Mouse (Mus musculus) neural tube, embryonic 15.5 days (tissue): Measurements from ENCODE around the gene Minpp1. TPM values are rescaled to one million over a fixed set of nuclear protein-coding genes. Genes with fewer than 3 reads are reported as not detected.

ENCODE experiments used
- ATAC-seq: fragments of 200-750 bp; cut with Nextera tagmentation; 2 replicates; pipeline ENCODE4 v1.8.0; 2017; ENCODE audit warnings: mild to moderate bottlenecking, moderate TSS enrichment, moderate library complexity; ENCODE audit not compliant: low FRiP score
- H3K27ac ChIP-seq: fragments of 300-500 bp; sonication (generic); replicated peaks from 2 replicates; pipeline ENCODE4 v1.5.1; 2015; ENCODE audit warnings: mild to moderate bottlenecking, inconsistent platforms
- H3K27me3 ChIP-seq: fragments of 300-500 bp; sonication (generic); replicated peaks from 2 replicates; pipeline ENCODE4 v1.6.1; 2015; ENCODE audit warnings: inconsistent platforms
- H3K36me3 ChIP-seq: fragments of 300-500 bp; sonication (generic); 2 replicates; pipeline ENCODE4 v1.6.1; 2015; ENCODE audit warnings: inconsistent platforms
- H3K4me1 ChIP-seq: fragments of 300-500 bp; sonication (generic); 2 replicates; pipeline ENCODE4 v1.6.1; 2015; ENCODE audit warnings: inconsistent platforms
- H3K4me2 ChIP-seq: fragments of 300-500 bp; sonication (generic); 2 replicates; pipeline ENCODE4 v1.6.1; 2015; ENCODE audit warnings: inconsistent platforms, mild to moderate bottlenecking, moderate library complexity
- H3K4me3 ChIP-seq: fragments of 300-500 bp; sonication (generic); replicated peaks from 2 replicates; pipeline ENCODE4 v1.5.1; 2015; ENCODE audit warnings: mild to moderate bottlenecking, inconsistent platforms
- H3K9ac ChIP-seq: fragments of 300-500 bp; sonication (generic); replicated peaks from 2 replicates; pipeline ENCODE4 v1.6.1; 2015; ENCODE audit warnings: mild to moderate bottlenecking, inconsistent platforms
- H3K9me3 ChIP-seq: fragments of 300-500 bp; sonication (generic); replicated peaks from 2 replicates; pipeline ENCODE4 v1.6.1; 2016; ENCODE audit warnings: inconsistent platforms
- WGBS: fragments of 180-500 bp; shearing (Covaris S2); methylation state at CpG from one replicate; pipeline ENCODE4 v1.1.7; 2015; ENCODE audit warnings: mixed read lengths; 5-methylcytosine and 5-hydroxymethylcytosine counted together
- polyA plus RNA-seq: library from polyadenylated mRNA; unstranded; fragments of >200 nt; fragmentation: Nextera tagmentation; extraction: Ambion mirVana; gene quantifications from 2 replicates; pipeline ENCODE4 v1.2.1, GENCODE M21; 2015

The Minpp1 gene
- polyA plus RNA-seq, 1 experiment from 2014 or later = 62.0 TPM

GRCm38 (mm10) chr19:32510267-32510666, 24.7 kb downstream of the Minpp1 start:
- Histone ChIP-seq H3K9me3 (no peaks in the 10 kb centered on the region), H3K36me3 (peaks cover 52% of the 10 kb centered on the region), H3K4me1 (no peaks in the 10 kb centered on the region), H3K27me3 (no peaks in the 10 kb centered on the region), H3K9ac (no peak overlapping the region), H3K4me2 (no peak overlapping the region), H3K27ac (no peak overlapping the region), H3K4me3 (no peak overlapping the region)
- 90% methylated on average over 3 of the region's 3 CpGs for WGBS
- ATAC-seq = no peak

GRCm38 (mm10) chr19:32510962-32511361, 25.4 kb downstream of the Minpp1 start:
- ATAC-seq = no peak

GRCm38 (mm10) chr19:32512518-32512917, 26.9 kb downstream of the Minpp1 start:
- Histone ChIP-seq H3K27ac (no peak overlapping the region), H3K4me2 (no peak overlapping the region), H3K36me3 (peaks cover 65% of the 10 kb centered on the region), H3K4me1 (no peaks in the 10 kb centered on the region), H3K9ac (no peak overlapping the region), H3K27me3 (no peaks in the 10 kb centered on the region), H3K4me3 (no peak overlapping the region), H3K9me3 (no peaks in the 10 kb centered on the region)
- no peak for ATAC-seq
- WGBS = 37% methylated on average over 1 of the region's 1 CpGs

More at GRCm38 (mm10) chr19:32510962-32511361, 25.4 kb downstream of the Minpp1 start:
- Histone ChIP-seq H3K9me3 (no peaks in the 10 kb centered on the region), H3K36me3 (peaks cover 58% of the 10 kb centered on the region), H3K4me3 (no peak overlapping the region), H3K9ac (no peak overlapping the region), H3K27ac (no peak overlapping the region), H3K27me3 (no peaks in the 10 kb centered on the region), H3K4me2 (no peak overlapping the region), H3K4me1 (no peaks in the 10 kb centered on the region)
- 96% methylated on average over 6 of the region's 6 CpGs for WGBS

- Histone ChIP-seq H3K9me3 (no peaks in the 10 kb centered on the region), H3K27ac (no peak overlapping the region), H3K27me3 (no peaks in the 10 kb centered on the region), H3K36me3 (peaks cover 50% of the 10 kb centered on the region), H3K4me1 (no peaks in the 10 kb centered on the region), H3K4me2 (no peak overlapping the region), H3K9ac (no peak overlapping the region), H3K4me3 (no peak overlapping the region)
- ATAC-seq = no peak
- WGBS = 97% methylated on average over 9 of the region's 9 CpGs
Measured at GRCm38 (mm10) chr19:32516575-32516974, 31.0 kb downstream of the Minpp1 start.

- no peak overlapping the region for H3K4me2 ChIP-seq
- 92% methylated on average over 3 of the region's 3 CpGs for WGBS
- no peak overlapping the region for H3K4me3 ChIP-seq
- no peaks in the 10 kb centered on the region for H3K27me3 ChIP-seq
- no peak for ATAC-seq
- H3K9me3 ChIP-seq = no peaks in the 10 kb centered on the region
- H3K9ac ChIP-seq = no peak overlapping the region
- no peak overlapping the region for H3K27ac ChIP-seq
- no peaks in the 10 kb centered on the region for H3K4me1 ChIP-seq
- peaks cover 9% of the 10 kb centered on the region for H3K36me3 ChIP-seq
Measured at GRCm38 (mm10) chr19:32521446-32521845, 35.9 kb downstream of the Minpp1 start.

GRCm38 (mm10) chr19:32522247-32522646, 36.7 kb downstream of the Minpp1 start:
- H3K27ac ChIP-seq = no peak overlapping the region
- H3K4me2 ChIP-seq = no peak overlapping the region
- H3K36me3 ChIP-seq = peaks cover 5% of the 10 kb centered on the region; the same call in 1 of the 2 replicates
- WGBS = 93% methylated on average over 5 of the region's 5 CpGs
- H3K9ac ChIP-seq = no peak overlapping the region
- H3K9me3 ChIP-seq = no peaks in the 10 kb centered on the region
- ATAC-seq = no peak
- no peaks in the 10 kb centered on the region for H3K27me3 ChIP-seq
- no peak overlapping the region for H3K4me3 ChIP-seq
- H3K4me1 ChIP-seq = no peaks in the 10 kb centered on the region

GRCm38 (mm10) chr19:32522753-32523307, 37.3 kb downstream of the Minpp1 start:
- Histone ChIP-seq H3K4me2 (no peak overlapping the region), H3K27ac (no peak overlapping the region), H3K36me3 (peaks cover under 1% of the 10 kb centered on the region; the same call in 1 of the 2 replicates), H3K9ac (no peak overlapping the region), H3K4me1 (no peaks in the 10 kb centered on the region), H3K27me3 (no peaks in the 10 kb centered on the region), H3K4me3 (no peak overlapping the region), H3K9me3 (no peaks in the 10 kb centered on the region)
- 90% methylated on average over 8 of the region's 8 CpGs for WGBS
- ATAC-seq = no peak

GRCm38 (mm10) chr19:32523769-32524515, 38.4 kb downstream of the Minpp1 start:
- Histone ChIP-seq H3K9ac (no peak overlapping the region), H3K4me2 (no peak overlapping the region), H3K27ac (no peak overlapping the region), H3K4me1 (no peaks in the 10 kb centered on the region), H3K36me3 (no peaks in the 10 kb centered on the region), H3K27me3 (no peaks in the 10 kb centered on the region), H3K4me3 (no peak overlapping the region), H3K9me3 (no peaks in the 10 kb centered on the region)
- 82% methylated on average over 14 of the region's 14 CpGs for WGBS
- ATAC-seq = no peak

- 79% methylated on average over 3 of the region's 3 CpGs for WGBS
- no peak overlapping the region for H3K9ac ChIP-seq
- H3K4me1 ChIP-seq = no peaks in the 10 kb centered on the region
- no peak overlapping the region for H3K27ac ChIP-seq
- ATAC-seq = no peak
- no peaks in the 10 kb centered on the region for H3K27me3 ChIP-seq
- H3K9me3 ChIP-seq = no peaks in the 10 kb centered on the region
- no peak overlapping the region for H3K4me2 ChIP-seq
- H3K36me3 ChIP-seq = no peaks in the 10 kb centered on the region
- no peak overlapping the region for H3K4me3 ChIP-seq
Measured at GRCm38 (mm10) chr19:32524516-32524860, 38.9 kb downstream of the Minpp1 start.

- Histone ChIP-seq H3K36me3 (no peaks in the 10 kb centered on the region), H3K27me3 (no peaks in the 10 kb centered on the region), H3K4me2 (no peak overlapping the region), H3K27ac (no peak overlapping the region), H3K9ac (no peak overlapping the region), H3K4me3 (no peak overlapping the region), H3K9me3 (no peaks in the 10 kb centered on the region), H3K4me1 (no peaks in the 10 kb centered on the region)
- no peak for ATAC-seq
- WGBS = 94% methylated on average over 5 of the region's 5 CpGs
Measured at GRCm38 (mm10) chr19:32527139-32527538, 41.6 kb downstream of the Minpp1 start.

GRCm38 (mm10) chr19:32528723-32529122, 43.2 kb downstream of the Minpp1 start:
- H3K4me2 ChIP-seq = no peak overlapping the region
- H3K27ac ChIP-seq = no peak overlapping the region
- no peaks in the 10 kb centered on the region for H3K4me1 ChIP-seq
- WGBS = 77% methylated on average over 3 of the region's 3 CpGs
- H3K36me3 ChIP-seq = no peaks in the 10 kb centered on the region
- no peaks in the 10 kb centered on the region for H3K9me3 ChIP-seq
- H3K27me3 ChIP-seq = no peaks in the 10 kb centered on the region
- no peak overlapping the region for H3K4me3 ChIP-seq
- H3K9ac ChIP-seq = no peak overlapping the region
- no peak for ATAC-seq

- WGBS = 83% methylated on average over 11 of the region's 11 CpGs
- no peaks in the 10 kb centered on the region for H3K27me3 ChIP-seq
- no peaks in the 10 kb centered on the region for H3K4me1 ChIP-seq
- H3K36me3 ChIP-seq = no peaks in the 10 kb centered on the region
- no peak overlapping the region for H3K4me2 ChIP-seq
- no peak overlapping the region for H3K27ac ChIP-seq
- H3K9ac ChIP-seq = no peak overlapping the region
- H3K9me3 ChIP-seq = no peaks in the 10 kb centered on the region
- H3K4me3 ChIP-seq = no peak overlapping the region
- no peak for ATAC-seq
Measured at GRCm38 (mm10) chr19:32529252-32529942, 43.8 kb downstream of the Minpp1 start.
